Mouse (Mus musculus) liver, embryonic 14.5 days (tissue): Measurements from ENCODE around the gene Myo1b. TPM values are rescaled to one million over a fixed set of nuclear protein-coding genes. Genes with fewer than 3 reads are reported as not detected.

Source experiments
- ATAC-seq: fragments of 200-750 bp; cut with Nextera tagmentation; 2 replicates; pipeline ENCODE4 v1.8.0; 2017; ENCODE audit warnings: moderate number of reproducible peaks, mild to moderate bottlenecking, moderate library complexity; ENCODE audit not compliant: insufficient read depth
- DNase-seq, 3 experiments: peaks; one replicate each; pipeline ENCODE4 v3.0.0-alpha.2; 2012 to 2013; ENCODE audit warnings: low read depth in 3 of 3, low spot score in 3 of 3
- H3K27ac ChIP-seq: fragments of 300-500 bp; sonication (generic); 2 replicates; pipeline ENCODE4 v1.5.1; 2014; ENCODE audit warnings: moderate library complexity, mild to moderate bottlenecking, control low read depth, inconsistent platforms
- H3K27me3 ChIP-seq: fragments of 300-500 bp; sonication (generic); 2 replicates; pipeline ENCODE4 v1.6.1; 2014; ENCODE audit warnings: mild to moderate bottlenecking, low read length, moderate library complexity; ENCODE audit not compliant: control insufficient read depth, insufficient read depth
- H3K36me3 ChIP-seq: fragments of 300-500 bp; sonication (generic); replicated peaks from 2 replicates; pipeline ENCODE4 v1.6.1; 2014; ENCODE audit warnings: low read depth; ENCODE audit not compliant: control insufficient read depth, insufficient read depth
- H3K4me1 ChIP-seq, 2 experiments: fragments of 200-500 bp in 1 of 2; fragments of 300-500 bp in 1 of 2; sonication (generic) in 1 of 2; replicated peaks; 2 replicates each; pipeline ENCODE4 v1.6.1; 2012 to 2014; ENCODE audit warnings: antibody characterized with exemption in 1 of 2, inconsistent platforms in 1 of 2, low read length in 1 of 2; ENCODE audit not compliant: control insufficient read depth in 2 of 2, insufficient read depth in 2 of 2
- H3K4me2 ChIP-seq: fragments of 300-500 bp; sonication (generic); 2 replicates; pipeline ENCODE4 v1.6.1; 2014; ENCODE audit warnings: low read depth, mild to moderate bottlenecking, control low read depth, moderate library complexity
- H3K4me3 ChIP-seq, 2 experiments: fragments of 200-500 bp in 1 of 2; fragments of 300-500 bp in 1 of 2; sonication (generic) in 1 of 2; 2 replicates each; pipeline ENCODE4 v1.5.1; 2012 to 2014; ENCODE audit warnings: low read depth in 2 of 2, low read length in 2 of 2, mild to moderate bottlenecking in 2 of 2, control low read depth in 1 of 2, inconsistent platforms in 1 of 2, moderate library complexity in 1 of 2; ENCODE audit not compliant: insufficient read depth in 1 of 2
- H3K9ac ChIP-seq: fragments of 300-500 bp; sonication (generic); replicated peaks from 2 replicates; pipeline ENCODE4 v1.6.1; 2014; ENCODE audit warnings: mild to moderate bottlenecking, control low read depth, moderate library complexity
- H3K9me3 ChIP-seq: fragments of 300-500 bp; sonication (generic); 2 replicates; pipeline ENCODE4 v1.6.1; 2016; ENCODE audit warnings: low read length, mixed read lengths; ENCODE audit not compliant: control insufficient read depth
- CTCF ChIP-seq: IDR thresholded peaks from 2 replicates; pipeline ENCODE4 v1.5.1; 2016; ENCODE audit warnings: antibody characterized with exemption, low read depth, control low read depth
- EP300 ChIP-seq: IDR thresholded peaks from 2 replicates; pipeline ENCODE4 v1.6.1; 2016; ENCODE audit warnings: antibody characterized with exemption, low read depth
- WGBS: fragments of 180-500 bp; shearing (Covaris S2); extraction: QIAGEN DNeasy Blood & Tissue Kit; methylation state at CpG from one replicate; pipeline ENCODE4 v1.1.7; 2014; ENCODE audit not compliant: insufficient replicate concordance; 5-methylcytosine and 5-hydroxymethylcytosine counted together
- polyA plus RNA-seq, 2 experiments: library from polyadenylated mRNA; depleted of rRNA in 1 of 2; stranded (reverse) in 1 of 2; unstranded in 1 of 2; fragments of >200 nt; fragmentation: Nextera tagmentation in 1 of 2; extraction: Ambion mirVana in 1 of 2; gene quantifications; 2 replicates each; pipeline versions ENCODE4 v1.2.1 to v1.2.3; 2012 to 2014

Myo1b gene
- polyA plus RNA-seq, 2 experiments = 3.8 to 9.1 TPM

DNA sequence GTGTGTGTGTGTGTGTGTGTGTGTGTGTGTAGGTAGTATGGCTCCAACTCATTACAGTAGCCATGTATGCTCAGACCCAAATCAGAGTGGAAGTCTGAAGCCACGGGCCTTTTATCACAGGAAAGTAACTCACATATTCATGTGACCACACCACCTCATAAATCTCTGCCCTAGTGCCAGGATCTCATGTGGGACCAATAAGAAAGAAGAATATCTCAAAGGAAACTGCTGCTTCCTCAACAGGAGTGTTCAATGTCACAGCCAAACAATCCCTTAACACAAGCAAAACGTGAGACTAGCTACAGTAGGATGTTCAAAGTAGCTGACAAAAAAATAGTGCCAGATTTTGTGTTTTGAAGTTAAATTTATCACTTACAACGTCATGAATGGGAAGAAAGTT is 13.7 kb upstream of the Myo1b start:
- DNase-seq = no peak
- H3K36me3 ChIP-seq = no peaks in the 10 kb centered on the region
- ATAC-seq = no peak
- whole genome bisulfite sequencing = 15% methylated on average over 3 of the region's 3 CpGs
- H3K4me3 ChIP-seq = no peak overlapping the region
- no peak overlapping the region for H3K4me2 ChIP-seq
- no peak overlapping the region for H3K27ac ChIP-seq
- no peak overlapping the region for H3K9ac ChIP-seq
- no peaks in the 10 kb centered on the region for H3K27me3 ChIP-seq
- no peaks in the 10 kb centered on the region for H3K9me3 ChIP-seq
- H3K4me1 ChIP-seq = peaks cover 0 to 10% of the 10 kb centered on the region in 2 experiments; a peak in 2 of 4 replicates
- TF ChIP-seq EP300 (no peak), CTCF (no peak)

DNA sequence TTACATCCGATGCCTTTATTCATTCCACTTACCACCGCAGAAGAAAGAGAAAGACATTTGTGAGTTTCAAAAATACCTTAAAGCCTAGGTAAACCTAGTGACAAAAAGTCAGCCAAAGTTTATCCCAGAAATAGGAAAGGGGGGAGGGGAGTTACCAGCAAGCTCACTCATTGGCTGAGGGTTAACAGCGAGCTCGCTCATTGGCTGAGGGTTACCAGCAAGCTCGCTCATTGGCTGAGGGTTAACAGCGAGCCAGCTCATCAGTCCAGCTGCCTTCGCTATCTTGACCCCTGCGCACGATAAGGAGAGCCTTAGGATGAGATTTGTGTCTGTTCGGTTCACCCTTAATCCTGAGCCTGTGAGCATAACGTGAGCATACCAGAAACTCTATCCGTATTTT is 6.9 kb upstream of the Myo1b start:
- TF ChIP-seq CTCF (no peak), EP300 (no peak)
- Histone ChIP-seq H3K9ac (no peak overlapping the region), H3K27ac (no peak overlapping the region), H3K9me3 (no peaks in the 10 kb centered on the region), H3K4me2 (no peak overlapping the region), H3K27me3 (no peaks in the 10 kb centered on the region), H3K4me3 (no peak overlapping the region), H3K36me3 (no peaks in the 10 kb centered on the region), H3K4me1 (no peaks in the 10 kb centered on the region)
- 22% methylated on average over 12 of the region's 12 CpGs for WGBS
- DNase-seq (no peak), ATAC-seq (no peak)

DNA sequence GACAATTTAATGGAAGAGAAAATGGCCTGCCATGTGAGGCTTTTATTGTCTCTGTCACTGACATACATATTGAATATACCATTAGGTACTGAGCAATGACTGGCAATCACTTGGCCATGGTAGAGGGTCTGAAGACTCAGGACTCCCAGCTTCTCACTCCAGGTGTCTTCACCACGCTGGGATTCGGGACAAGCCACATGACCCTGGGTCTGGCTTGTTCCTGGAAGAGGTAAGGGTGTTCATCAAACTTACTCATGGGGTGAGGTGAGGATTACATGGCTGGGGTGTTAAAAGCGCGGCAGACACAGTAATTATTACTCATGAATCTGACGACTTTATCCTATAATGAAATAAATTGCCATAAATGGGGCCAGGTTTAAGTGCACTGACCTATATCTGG is 405 bp upstream of the Myo1b start:
- H3K9ac ChIP-seq = no peak overlapping the region
- WGBS = 55% methylated on average over 5 of the region's 5 CpGs
- no peak overlapping the region for H3K4me3 ChIP-seq
- H3K27ac ChIP-seq = no peak overlapping the region
- H3K9me3 ChIP-seq = no peaks in the 10 kb centered on the region
- TF ChIP-seq CTCF = no peak
- TF ChIP-seq EP300 = no peak
- ATAC-seq (no peak), DNase-seq (no peak)
- peaks cover 0 to 6% of the 10 kb centered on the region in 2 experiments; a peak in 2 of 4 replicates for H3K4me1 ChIP-seq
- H3K27me3 ChIP-seq = peaks cover 17% of the 10 kb centered on the region
- no peaks in the 10 kb centered on the region for H3K36me3 ChIP-seq
- H3K4me2 ChIP-seq = peak overlapping the region; percentile 55

DNA sequence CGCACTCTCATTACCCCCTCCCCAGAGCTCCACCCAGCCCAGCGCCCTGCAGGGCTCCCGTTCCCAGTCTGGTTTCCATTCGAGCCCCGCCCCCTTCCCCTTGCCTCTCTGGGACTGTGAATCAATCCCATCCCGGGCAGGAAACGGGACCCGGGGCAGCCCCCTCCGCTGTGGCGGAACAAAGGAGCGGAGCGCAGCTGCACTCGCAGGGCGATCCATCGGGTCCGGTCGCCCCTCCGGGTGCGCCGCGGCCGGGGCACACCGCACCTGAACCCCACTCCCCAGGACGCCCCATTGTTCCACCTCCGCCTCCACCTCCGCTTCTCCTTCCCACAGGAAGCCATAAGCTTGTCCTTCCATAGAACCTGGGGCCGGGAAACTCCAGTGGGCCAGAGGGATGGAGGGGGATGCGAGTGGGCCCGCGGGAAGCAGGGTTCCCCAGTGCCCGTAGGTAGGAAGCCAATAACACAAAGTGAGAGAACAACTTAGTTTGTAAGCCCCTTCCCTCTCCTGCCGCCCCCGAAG is 758 bp downstream of the Myo1b start:
- 3% methylated on average over 30 of the region's 33 CpGs for WGBS

DNA sequence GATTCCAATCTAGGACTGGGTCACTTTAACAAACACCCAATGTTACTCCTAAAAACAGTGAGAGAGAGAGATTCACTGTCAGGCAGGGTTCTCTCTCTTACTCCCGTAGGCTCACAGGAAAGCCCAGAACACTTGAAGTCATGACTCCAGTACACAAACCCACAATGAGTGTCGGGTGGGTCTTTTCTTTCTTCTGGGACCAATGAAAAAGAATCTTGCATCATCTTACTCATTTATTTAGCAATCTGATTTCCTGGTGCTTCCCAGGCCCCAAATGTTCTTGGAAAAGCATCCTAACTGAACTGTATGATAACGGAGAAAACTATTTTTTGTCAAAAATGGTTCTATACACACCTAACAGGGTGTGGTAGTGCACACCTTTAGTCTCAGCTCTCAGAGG is 1.8 kb downstream of the Myo1b start:
- Histone ChIP-seq H3K27me3 (peaks cover 17% of the 10 kb centered on the region), H3K36me3 (no peaks in the 10 kb centered on the region), H3K4me3 (no peak overlapping the region), H3K4me1 (peaks cover 0 to 6% of the 10 kb centered on the region in 2 experiments; a peak in 2 of 4 replicates), H3K9me3 (no peaks in the 10 kb centered on the region), H3K4me2 (no peak overlapping the region; the same call in 1 of the 2 replicates), H3K9ac (no peak overlapping the region), H3K27ac (no peak overlapping the region)
- no peak for TF ChIP-seq EP300
- TF ChIP-seq CTCF = no peak
- 53% methylated on average over 3 of the region's 3 CpGs for WGBS
- no peak for ATAC-seq
- no peak for DNase-seq

More for the DNA sequence above, 758 bp downstream of the Myo1b start:
- Histone ChIP-seq H3K4me1 (peaks cover 0 to 6% of the 10 kb centered on the region in 2 experiments; a peak in 2 of 4 replicates), H3K36me3 (no peaks in the 10 kb centered on the region), H3K27ac (no peak overlapping the region), H3K4me3 (peak overlapping the region; percentile 57 to 62), H3K9me3 (no peaks in the 10 kb centered on the region), H3K9ac (peak overlapping the region; percentile 36), H3K4me2 (peak overlapping the region; percentile 55), H3K27me3 (peaks cover 17% of the 10 kb centered on the region)
- ATAC-seq (peak; percentile 48; the same call in 1 of the 2 replicates), DNase-seq (no peak)
- TF ChIP-seq EP300 (no peak), CTCF (no peak)
